Mouse (Mus musculus) layer of hippocampus, postnatal 10 days (tissue): ENCODE measurements around the gene Nlgn1. TPM values are rescaled to one million over a fixed set of nuclear protein-coding genes. Genes with fewer than 3 reads are reported as not detected.

Experiments
- DNase-seq, 2 experiments: peaks; one replicate each; pipeline ENCODE4 v3.0.0; 2021; ENCODE audit warnings: low spot score in 2 of 2
- total RNA-seq, 2 experiments: library from RNA; stranded (reverse); gene quantifications; 2 replicates each; pipeline ENCODE4 v1.2.3; 2021

The Nlgn1 gene
- total RNA-seq, 2 experiments from 2014 or later, result 112 to 114 TPM

- no peak for DNase-seq
These were observed 129.6 kb downstream of the Nlgn1 start for GRCm38 (mm10) chr3:26202702-26203101.

GRCm38 (mm10) chr3:26201410-26201809, 130.8 kb downstream of the Nlgn1 start:
- DNase-seq, result no peak

GRCm38 (mm10) chr3:26194970-26195369, 137.3 kb downstream of the Nlgn1 start:
- no peak for DNase-seq

- DNase-seq, result no peak
These were observed 151.2 kb downstream of the Nlgn1 start for GRCm38 (mm10) chr3:26181013-26181412.

GRCm38 (mm10) chr3:26175371-26175770, 156.9 kb downstream of the Nlgn1 start:
- DNase-seq, result no peak

- DNase-seq, result no peak
These were observed 158.0 kb downstream of the Nlgn1 start for GRCm38 (mm10) chr3:26174257-26174656.

GRCm38 (mm10) chr3:26173613-26174012, 158.6 kb downstream of the Nlgn1 start:
- no peak for DNase-seq

- no peak for DNase-seq
These were observed 165.5 kb downstream of the Nlgn1 start for GRCm38 (mm10) chr3:26166711-26167110.

GRCm38 (mm10) chr3:26153782-26154181, 178.5 kb downstream of the Nlgn1 start:
- peak; percentile 79 to 82 for DNase-seq

- peak; percentile 46 to 54 for DNase-seq
These were observed 179.1 kb downstream of the Nlgn1 start for GRCm38 (mm10) chr3:26153036-26153741.

GRCm38 (mm10) chr3:26152510-26153035, 179.7 kb downstream of the Nlgn1 start:
- peak; percentile 46 to 65 for DNase-seq

GRCm38 (mm10) chr3:26151351-26152020, 180.8 kb downstream of the Nlgn1 start:
- no peak for DNase-seq

GRCm38 (mm10) chr3:26146174-26146573, 186.1 kb downstream of the Nlgn1 start:
- DNase-seq, result no peak

GRCm38 (mm10) chr3:26145441-26145840, 186.8 kb downstream of the Nlgn1 start:
- no peak for DNase-seq

GRCm38 (mm10) chr3:26141590-26141989, 190.7 kb downstream of the Nlgn1 start:
- no peak for DNase-seq

GRCm38 (mm10) chr3:26134839-26135651, 197.2 kb downstream of the Nlgn1 start:
- DNase-seq, result no peak

- DNase-seq, result no peak
These were observed 201.3 kb downstream of the Nlgn1 start for GRCm38 (mm10) chr3:26130919-26131318.

- no peak for DNase-seq
These were observed 202.8 kb downstream of the Nlgn1 start for GRCm38 (mm10) chr3:26129455-26129854.

- no peak for DNase-seq
These were observed 215.2 kb downstream of the Nlgn1 start for GRCm38 (mm10) chr3:26117071-26117470.

- no peak for DNase-seq
These were observed 225.9 kb downstream of the Nlgn1 start for GRCm38 (mm10) chr3:26106361-26106760.

GRCm38 (mm10) chr3:26105528-26105927, 226.7 kb downstream of the Nlgn1 start:
- no peak for DNase-seq

GRCm38 (mm10) chr3:26102271-26102670, 230.0 kb downstream of the Nlgn1 start:
- DNase-seq, result no peak
